Mouse (Mus musculus) embryonic facial prominence, embryonic 11.5 days (tissue): ENCODE data around the gene Txnrd2. TPM values are rescaled to one million over a fixed set of nuclear protein-coding genes. Genes with fewer than 3 reads are reported as not detected.

Experiments
- ATAC-seq: fragments of 200-750 bp; cut with Nextera tagmentation; replicated peaks from 2 replicates; pipeline ENCODE4 v1.8.0; 2017; ENCODE audit warnings: low read depth; ENCODE audit not compliant: insufficient number of reproducible peaks, low FRiP score, low TSS enrichment
- DNase-seq: peaks from one replicate; pipeline ENCODE4 v3.0.0-alpha.2; 2015; ENCODE audit warnings: low spot score
- H3K27ac ChIP-seq: fragments of 300-500 bp; sonication (generic); replicated peaks from 2 replicates; pipeline ENCODE4 v1.5.1; 2014; ENCODE audit warnings: mild to moderate bottlenecking, low read depth, low read length, control low read depth
- H3K27me3 ChIP-seq: fragments of 300-500 bp; sonication (generic); 2 replicates; pipeline ENCODE4 v1.6.1; 2014; ENCODE audit warnings: mild to moderate bottlenecking, low read length, moderate library complexity, mixed read lengths; ENCODE audit not compliant: control insufficient read depth, insufficient read depth
- H3K36me3 ChIP-seq: fragments of 300-500 bp; sonication (generic); replicated peaks from 2 replicates; pipeline ENCODE4 v1.6.1; 2014; ENCODE audit warnings: low read depth, mild to moderate bottlenecking, low read length, moderate library complexity, mixed read lengths; ENCODE audit not compliant: control insufficient read depth, insufficient read depth
- H3K4me1 ChIP-seq: fragments of 300-500 bp; sonication (generic); 2 replicates; pipeline ENCODE4 v1.6.1; 2014; ENCODE audit warnings: low read length, mixed read lengths; ENCODE audit not compliant: control insufficient read depth, insufficient read depth
- H3K4me2 ChIP-seq: fragments of 300-500 bp; sonication (generic); 2 replicates; pipeline ENCODE4 v1.6.1; 2014; ENCODE audit warnings: low read depth, mild to moderate bottlenecking, control low read depth, low read length, moderate library complexity
- H3K4me3 ChIP-seq: fragments of 300-500 bp; sonication (generic); 2 replicates; pipeline ENCODE4 v1.5.1; 2014; ENCODE audit warnings: low read depth, low read length, control low read depth
- H3K9ac ChIP-seq: fragments of 300-500 bp; sonication (generic); replicated peaks from 2 replicates; pipeline ENCODE4 v1.6.1; 2014; ENCODE audit warnings: mild to moderate bottlenecking, control low read depth, low read length
- H3K9me3 ChIP-seq: fragments of 300-500 bp; sonication (generic); replicated peaks from 2 replicates; pipeline ENCODE4 v1.6.1; 2016; ENCODE audit warnings: mild to moderate bottlenecking, low read length, inconsistent platforms, mixed read lengths; ENCODE audit not compliant: control insufficient read depth
- WGBS: fragments of 180-500 bp; shearing (Covaris S2); extraction: QIAGEN DNeasy Blood & Tissue Kit; methylation state at CpG from one replicate; pipeline ENCODE4 v1.1.7; 2014; 5-methylcytosine and 5-hydroxymethylcytosine counted together
- polyA plus RNA-seq: library from polyadenylated mRNA; unstranded; fragments of >200 nt; fragmentation: Nextera tagmentation; extraction: Ambion mirVana; gene quantifications from 2 replicates; pipeline ENCODE4 v1.2.1, GENCODE M21; 2014

The Txnrd2 gene
- polyA plus RNA-seq, 1 experiment from 2014 or later = 15.9 TPM

DNA sequence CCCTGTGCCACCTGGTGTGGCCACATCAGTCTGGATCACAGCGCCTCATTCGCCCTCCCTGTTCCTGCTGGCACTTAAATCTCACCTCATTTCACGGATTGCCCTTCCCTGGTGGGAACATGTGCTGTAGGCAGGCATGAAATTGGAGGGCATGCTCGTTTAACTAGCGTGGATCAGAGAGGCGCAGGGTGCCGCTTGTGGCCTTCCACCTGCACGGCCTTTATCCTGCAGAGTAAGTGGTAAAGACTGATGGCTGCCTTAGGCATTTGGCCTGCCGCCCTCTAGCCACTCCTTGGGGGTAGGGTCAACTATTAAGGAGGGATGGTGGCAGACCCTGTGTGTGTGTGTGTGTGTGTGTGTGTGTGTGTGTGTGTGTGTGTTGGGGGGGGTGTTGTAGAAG lies 35.8 kb downstream of the Txnrd2 start:
- no peaks in the 10 kb centered on the region for H3K27me3 ChIP-seq
- ATAC-seq (no peak), DNase-seq (no peak)
- no peaks in the 10 kb centered on the region for H3K36me3 ChIP-seq
- no peak overlapping the region for H3K9ac ChIP-seq
- 50% methylated on average over 9 of the region's 9 CpGs for WGBS
- H3K4me3 ChIP-seq = no peak overlapping the region
- H3K27ac ChIP-seq = no peak overlapping the region
- H3K9me3 ChIP-seq = no peaks in the 10 kb centered on the region
- H3K4me1 ChIP-seq = peaks cover 9% of the 10 kb centered on the region
- no peak overlapping the region for H3K4me2 ChIP-seq

- no peaks in the 10 kb centered on the region for H3K27me3 ChIP-seq
- 52% methylated on average over 8 of the region's 8 CpGs for WGBS
These were observed 36.4 kb downstream of the Txnrd2 start for GRCm38 (mm10) chr16:18462598-18462997.

GRCm38 (mm10) chr16:18464271-18464670 lies 38.1 kb downstream of the Txnrd2 start:
- DNase-seq (no peak), ATAC-seq (no peak)
- Histone ChIP-seq H3K4me3 (no peak overlapping the region), H3K36me3 (no peaks in the 10 kb centered on the region), H3K27me3 (no peaks in the 10 kb centered on the region), H3K4me1 (peaks cover 8% of the 10 kb centered on the region), H3K27ac (no peak overlapping the region), H3K9ac (no peak overlapping the region), H3K4me2 (no peak overlapping the region), H3K9me3 (no peaks in the 10 kb centered on the region)
- 65% methylated on average over 3 of the region's 3 CpGs for WGBS

More at GRCm38 (mm10) chr16:18462598-18462997, 36.4 kb downstream of the Txnrd2 start:
- Histone ChIP-seq H3K27ac (no peak overlapping the region), H3K4me1 (peaks cover 9% of the 10 kb centered on the region), H3K9me3 (no peaks in the 10 kb centered on the region), H3K4me3 (no peak overlapping the region), H3K4me2 (no peak overlapping the region), H3K36me3 (no peaks in the 10 kb centered on the region), H3K9ac (no peak overlapping the region)
- DNase-seq = no peak
- ATAC-seq = no peak

GRCm38 (mm10) chr16:18470829-18471228 lies 44.6 kb downstream of the Txnrd2 start:
- Histone ChIP-seq H3K4me1 (no peaks in the 10 kb centered on the region; the same call in 1 of the 2 replicates), H3K27me3 (no peaks in the 10 kb centered on the region), H3K36me3 (no peaks in the 10 kb centered on the region), H3K4me3 (no peak overlapping the region), H3K4me2 (no peak overlapping the region), H3K9me3 (no peaks in the 10 kb centered on the region), H3K27ac (no peak overlapping the region), H3K9ac (no peak overlapping the region)
- no peak for DNase-seq
- ATAC-seq = no peak
- 67% methylated on average over 1 of the region's 1 CpGs for WGBS

GRCm38 (mm10) chr16:18471381-18471955 lies 45.3 kb downstream of the Txnrd2 start:
- Histone ChIP-seq H3K36me3 (no peaks in the 10 kb centered on the region), H3K4me1 (no peaks in the 10 kb centered on the region; the same call in 1 of the 2 replicates), H3K27ac (no peak overlapping the region), H3K9ac (no peak overlapping the region), H3K4me2 (no peak overlapping the region), H3K27me3 (no peaks in the 10 kb centered on the region), H3K9me3 (no peaks in the 10 kb centered on the region), H3K4me3 (no peak overlapping the region)
- WGBS = 73% methylated on average over 11 of the region's 11 CpGs
- ATAC-seq (no peak), DNase-seq (no peak)

- no peaks in the 10 kb centered on the region for H3K36me3 ChIP-seq
- no peaks in the 10 kb centered on the region; the same call in 1 of the 2 replicates for H3K4me1 ChIP-seq
- H3K27ac ChIP-seq = no peak overlapping the region
- H3K4me3 ChIP-seq = no peak overlapping the region
- H3K9ac ChIP-seq = no peak overlapping the region
- no peaks in the 10 kb centered on the region for H3K9me3 ChIP-seq
- H3K27me3 ChIP-seq = no peaks in the 10 kb centered on the region
- ATAC-seq = no peak
- DNase-seq = no peak
- WGBS = 79% methylated on average over 6 of the region's 6 CpGs
- no peak overlapping the region for H3K4me2 ChIP-seq
These were observed 45.8 kb downstream of the Txnrd2 start for GRCm38 (mm10) chr16:18471976-18472375.

DNA sequence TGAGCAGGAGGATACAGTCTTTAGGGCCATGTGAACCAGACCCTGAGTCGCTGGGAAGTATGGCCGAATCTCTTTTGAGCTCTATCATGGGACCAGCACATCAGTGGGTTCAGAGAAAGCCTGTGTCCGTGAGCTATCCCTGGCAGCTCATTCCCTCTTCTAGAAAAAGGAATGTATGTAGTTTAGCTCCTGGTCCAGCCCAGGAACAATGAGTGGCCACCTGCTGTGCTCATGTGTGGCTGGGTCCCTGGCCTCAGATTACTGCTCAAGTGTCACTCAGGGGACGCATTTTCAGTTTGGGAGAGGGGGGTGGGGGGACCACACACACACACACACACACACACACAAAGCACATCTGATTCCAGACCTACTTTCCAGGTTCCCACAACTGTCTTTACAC lies 46.2 kb downstream of the Txnrd2 start:
- H3K4me1 ChIP-seq = no peaks in the 10 kb centered on the region; the same call in 1 of the 2 replicates
- H3K9me3 ChIP-seq = no peaks in the 10 kb centered on the region
- H3K9ac ChIP-seq = no peak overlapping the region
- no peak overlapping the region for H3K4me3 ChIP-seq
- no peaks in the 10 kb centered on the region for H3K27me3 ChIP-seq
- WGBS = 64% methylated on average over 4 of the region's 4 CpGs
- no peak for DNase-seq
- no peaks in the 10 kb centered on the region for H3K36me3 ChIP-seq
- no peak overlapping the region for H3K4me2 ChIP-seq
- no peak overlapping the region for H3K27ac ChIP-seq
- ATAC-seq = no peak

DNA sequence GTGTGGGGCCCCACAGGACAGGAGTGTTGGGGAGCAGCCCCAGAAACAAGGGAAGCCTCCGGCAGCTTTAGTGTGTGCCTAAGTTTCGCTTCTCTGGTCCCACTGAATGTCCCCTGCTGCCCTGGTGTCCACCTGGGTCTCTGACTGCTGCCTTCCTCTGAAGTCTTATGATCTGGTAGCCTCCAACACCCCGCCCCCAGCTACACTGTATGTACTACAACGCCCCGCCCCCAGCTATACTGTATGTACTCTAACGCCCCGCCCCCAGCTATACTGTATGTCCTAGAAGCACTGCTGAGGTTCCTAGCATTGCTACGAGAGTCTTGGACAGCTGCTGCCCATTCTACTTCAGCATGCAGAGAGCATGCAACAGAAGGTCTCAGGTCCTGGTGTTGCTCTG lies 46.8 kb downstream of the Txnrd2 start:
- 90% methylated on average over 8 of the region's 8 CpGs for WGBS
- H3K36me3 ChIP-seq = no peaks in the 10 kb centered on the region

More for the DNA sequence above, 46.8 kb downstream of the Txnrd2 start:
- ATAC-seq (no peak), DNase-seq (no peak)
- no peak overlapping the region for H3K4me2 ChIP-seq
- no peaks in the 10 kb centered on the region for H3K27me3 ChIP-seq
- no peaks in the 10 kb centered on the region for H3K9me3 ChIP-seq
- H3K4me3 ChIP-seq = no peak overlapping the region
- H3K4me1 ChIP-seq = no peaks in the 10 kb centered on the region; the same call in 1 of the 2 replicates
- no peak overlapping the region for H3K9ac ChIP-seq
- H3K27ac ChIP-seq = no peak overlapping the region
